Mouse (Mus musculus) pancreas, adult 10 weeks (tissue): Measurements from ENCODE around the gene Trim34b. TPM values are rescaled to one million over a fixed set of nuclear protein-coding genes. Genes with fewer than 3 reads are reported as not detected.

Source experiments
- polyA plus RNA-seq: library from polyadenylated mRNA; stranded (reverse); fragments of 350-450 nt; fragmentation: Illumina TruSeq; extraction: RNeasy Lipid Tissue Mini Kit (QIAGEN cat#74804); gene quantifications from one replicate; pipeline ENCODE4 v1.2.3, GENCODE M21; 2015; ENCODE audit warnings: low read depth, low replicate concordance; ENCODE audit not compliant: insufficient read depth

The Trim34b gene
- polyA plus RNA-seq = not detected

GRCm38 (mm10) chr7:104329171-104329570 is at the start of gene Trim34b:
TSS of gene Trim34b (plus strand) at chr7:104329471.

GRCm38 (mm10) chr7:104287576-104288443 is 41.5 kb upstream of the Trim34b start, which contains the start of gene Trim5:
TSS of gene Trim5 (minus strand) at chr7:104288094.

GRCm38 (mm10) chr7:104315369-104316080 is 13.7 kb upstream of the Trim34b start, which contains the start of gene Trim12a:
TSS of gene Trim12a (minus strand) at chr7:104315466.

GRCm38 (mm10) chr7:104352717-104353599 is 23.7 kb downstream of the Trim34b start, which contains the start of gene Trim12c:
TSS of gene Trim12c (minus strand) at chr7:104353362.

GRCm38 (mm10) chr7:104369736-104370414 is 40.6 kb downstream of the Trim34b start, which contains the start of gene Trim30b:
TSS of gene Trim30b (minus strand) at chr7:104369884.

Other genes starting within 250 kb of the Trim34b start
- gene Olfr645, start 244.0 kb upstream of the Trim34b start, polyA plus RNA-seq = not detected
- not detected for gene Olfr646, start 224.6 kb upstream of the Trim34b start, polyA plus RNA-seq
- gene Ubqln5, start 199.6 kb upstream of the Trim34b start, polyA plus RNA-seq = not detected
- not detected for gene Olfr643, start 192.1 kb upstream of the Trim34b start, polyA plus RNA-seq
- gene Ubqln3, start 186.2 kb upstream of the Trim34b start, polyA plus RNA-seq = not detected
- not detected for gene Ubqlnl, start 178.9 kb upstream of the Trim34b start, polyA plus RNA-seq
- not detected for gene Olfm5, start 164.6 kb upstream of the Trim34b start, polyA plus RNA-seq
- gene Olfr648, start 146.1 kb upstream of the Trim34b start, polyA plus RNA-seq = 0.28 TPM
- not detected for gene Olfr649, start 133.5 kb upstream of the Trim34b start, polyA plus RNA-seq
- not detected for gene Trim6, start 110.7 kb upstream of the Trim34b start, polyA plus RNA-seq
- 2.8 TPM for gene Trim34a, start 85.0 kb upstream of the Trim34b start, polyA plus RNA-seq
- gene Trim5, start 41.4 kb upstream of the Trim34b start, polyA plus RNA-seq = 0.42 TPM
- gene Trim12a, start 14.0 kb upstream of the Trim34b start, polyA plus RNA-seq = 10.1 TPM
- 2.9 TPM for gene Trim12c, start 23.9 kb downstream of the Trim34b start, polyA plus RNA-seq
- not detected for gene Trim30b, start 40.4 kb downstream of the Trim34b start, polyA plus RNA-seq
- gene Trim30c, start 71.4 kb downstream of the Trim34b start, polyA plus RNA-seq = not detected
- gene Trim30a, start 135.7 kb downstream of the Trim34b start, polyA plus RNA-seq = 3.2 TPM
- gene Trim30d, start 178.4 kb downstream of the Trim34b start, polyA plus RNA-seq = 3.0 TPM
- gene Olfr651, start 220.7 kb downstream of the Trim34b start, polyA plus RNA-seq = not detected
- gene Olfr652, start 231.4 kb downstream of the Trim34b start, polyA plus RNA-seq = not detected
- not detected for gene Olfr653, start 247.8 kb downstream of the Trim34b start, polyA plus RNA-seq